Mouse (Mus musculus) G1E (cell line): ENCODE data around the gene BC147527.
"Not testable (repeated sequence)": the region's sequence is repeated elsewhere in the genome, so short reads cannot be mapped to it uniquely, and the experiment has no call there.

Source experiments
- CTCF ChIP-seq: IDR thresholded peaks from 2 replicates; pipeline ENCODE4 v1.5.1; 2012; ENCODE audit warnings: low read depth, low read length, inconsistent platforms, mixed read lengths
- GATA1 ChIP-seq: IDR thresholded peaks from 2 replicates; pipeline ENCODE4 v1.6.1; 2012; ENCODE audit warnings: borderline replicate concordance, low read length, inconsistent platforms, mixed read lengths
- GATA2 ChIP-seq: IDR thresholded peaks from 2 replicates; pipeline ENCODE4 v1.6.1; 2012; ENCODE audit warnings: low read depth, low read length, inconsistent platforms, borderline replicate concordance
- POLR2AphosphoS5 ChIP-seq: IDR thresholded peaks from 2 replicates; pipeline ENCODE4 v1.6.1; 2012; ENCODE audit warnings: low read depth, low read length, inconsistent platforms; ENCODE audit not compliant: insufficient replicate concordance
- TAL1 ChIP-seq: conservative IDR thresholded peaks from 2 replicates; pipeline ENCODE4 v1.6.1; 2012; ENCODE audit warnings: low read depth, low read length, inconsistent platforms, mixed read lengths

DNA sequence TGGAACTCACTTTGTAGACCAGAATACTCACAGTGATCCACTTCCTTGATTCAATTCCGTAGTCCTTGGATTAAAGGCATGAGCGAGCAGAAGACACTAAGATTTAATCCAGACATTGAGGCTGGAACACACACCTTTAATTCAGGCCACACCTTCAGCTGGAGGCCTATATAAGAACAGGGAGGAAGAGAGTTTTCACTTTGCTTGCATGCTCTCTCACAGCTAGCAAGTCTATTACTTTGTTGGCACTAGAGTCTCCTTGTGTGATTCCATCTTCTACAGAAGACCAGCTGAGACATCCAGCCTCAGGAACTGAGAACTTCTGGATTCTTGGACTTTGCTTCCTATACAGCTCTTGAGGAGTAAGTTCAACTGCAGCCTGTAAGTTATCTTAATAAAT is 37.3 kb upstream of the BC147527 start, which contains the start of gene AF067061:
- TF ChIP-seq CTCF, GATA1, TAL1, GATA2, POLR2AphosphoS5: not testable (repeated sequence)
